Mouse (Mus musculus) midbrain, embryonic 15.5 days (tissue): Measurements from ENCODE around the gene Art3. TPM values are rescaled to one million over a fixed set of nuclear protein-coding genes. Genes with fewer than 3 reads are reported as not detected.
"Not testable (repeated sequence)": the region's sequence is repeated elsewhere in the genome, so short reads cannot be mapped to it uniquely, and the experiment has no call there.

Experiments used
- ATAC-seq: fragments of 200-750 bp; cut with Nextera tagmentation; replicated peaks from 2 replicates; pipeline ENCODE4 v1.8.0; 2017; ENCODE audit warnings: moderate TSS enrichment
- H3K27ac ChIP-seq: fragments of 300-500 bp; sonication (generic); 2 replicates; pipeline ENCODE4 v1.5.1; 2015; ENCODE audit warnings: mild to moderate bottlenecking, inconsistent platforms
- H3K27me3 ChIP-seq: fragments of 300-500 bp; sonication (generic); replicated peaks from 2 replicates; pipeline ENCODE4 v1.6.1; 2015; ENCODE audit warnings: inconsistent platforms
- H3K36me3 ChIP-seq: fragments of 300-500 bp; sonication (generic); replicated peaks from 2 replicates; pipeline ENCODE4 v1.6.1; 2015; ENCODE audit warnings: inconsistent platforms
- H3K4me1 ChIP-seq: fragments of 300-500 bp; sonication (generic); 2 replicates; pipeline ENCODE4 v1.6.1; 2015; ENCODE audit warnings: inconsistent platforms
- H3K4me2 ChIP-seq: fragments of 300-500 bp; sonication (generic); 2 replicates; pipeline ENCODE4 v1.6.1; 2015; ENCODE audit warnings: inconsistent platforms, mild to moderate bottlenecking, moderate library complexity
- H3K4me3 ChIP-seq: fragments of 300-500 bp; sonication (generic); 2 replicates; pipeline ENCODE4 v1.5.1; 2015; ENCODE audit warnings: mild to moderate bottlenecking, inconsistent platforms
- H3K9ac ChIP-seq: fragments of 300-500 bp; sonication (generic); 2 replicates; pipeline ENCODE4 v1.6.1; 2015; ENCODE audit warnings: mild to moderate bottlenecking, inconsistent platforms
- H3K9me3 ChIP-seq: fragments of 300-500 bp; sonication (generic); 2 replicates; pipeline ENCODE4 v1.6.1; 2016; ENCODE audit warnings: inconsistent platforms
- WGBS: fragments of 180-500 bp; shearing (Covaris S2); methylation state at CpG from one replicate; pipeline ENCODE4 v1.1.7; 2015; ENCODE audit warnings: mixed read lengths; 5-methylcytosine and 5-hydroxymethylcytosine counted together
- polyA plus RNA-seq: library from polyadenylated mRNA; unstranded; fragments of >200 nt; fragmentation: Nextera tagmentation; extraction: Ambion mirVana; gene quantifications from 2 replicates; pipeline ENCODE4 v1.2.1, GENCODE M21; 2015

Art3 gene
- polyA plus RNA-seq, 1 experiment from 2014 or later: 5.5 TPM

DNA sequence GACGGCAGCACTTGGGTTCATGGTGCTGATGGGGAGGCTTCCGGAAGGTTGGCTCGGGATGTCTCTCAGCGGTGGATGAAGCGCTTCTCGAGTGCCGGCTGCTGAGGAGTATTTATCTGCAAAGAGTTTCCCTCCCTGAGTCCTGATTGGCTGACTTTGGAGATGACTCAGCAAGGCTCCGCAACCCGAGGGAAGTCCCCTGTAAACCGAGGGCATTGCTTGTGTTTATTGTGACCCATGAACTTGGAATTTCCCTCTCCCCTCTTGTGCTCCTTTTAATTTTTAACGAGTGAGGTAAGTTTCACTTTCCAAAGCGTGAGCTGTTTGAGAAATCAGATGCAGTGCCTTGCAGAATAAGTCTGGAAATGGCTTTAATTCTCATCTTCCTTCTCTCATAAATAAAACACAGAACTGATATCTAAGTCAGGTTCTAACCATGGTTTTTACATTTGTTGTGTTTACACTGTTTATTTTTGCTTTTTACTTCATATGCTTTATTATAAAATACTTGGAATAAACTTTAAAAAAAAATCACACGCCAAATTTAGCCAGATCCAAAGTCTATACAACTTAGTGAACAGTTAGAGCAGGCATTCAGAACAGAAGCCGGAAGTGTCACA is 17.3 kb downstream of the Art3 start, which contains the start of gene Cxcl10:
Gene Cxcl10 (minus strand): TSS at position 96 of the 620 bp plus-strand sequence.
- H3K27me3 ChIP-seq: no peaks in the 10 kb centered on the region
- no peaks in the 10 kb centered on the region for H3K36me3 ChIP-seq
- peak within 1 kb of the TSS; percentile 50 for H3K4me2 ChIP-seq
- peak; percentile 52; the same call in 1 of the 2 replicates for ATAC-seq
- no peak within 1 kb of the TSS for H3K9ac ChIP-seq
- H3K4me3 ChIP-seq: peak within 1 kb of the TSS; percentile 20
- WGBS: 22% methylated on average over 14 of the region's 14 CpGs
- H3K9me3 ChIP-seq: no peaks in the 10 kb centered on the region
- no peak within 1 kb of the TSS for H3K27ac ChIP-seq
- H3K4me1 ChIP-seq: peaks cover 6% of the 10 kb centered on the region; the same call in 1 of the 2 replicates

DNA sequence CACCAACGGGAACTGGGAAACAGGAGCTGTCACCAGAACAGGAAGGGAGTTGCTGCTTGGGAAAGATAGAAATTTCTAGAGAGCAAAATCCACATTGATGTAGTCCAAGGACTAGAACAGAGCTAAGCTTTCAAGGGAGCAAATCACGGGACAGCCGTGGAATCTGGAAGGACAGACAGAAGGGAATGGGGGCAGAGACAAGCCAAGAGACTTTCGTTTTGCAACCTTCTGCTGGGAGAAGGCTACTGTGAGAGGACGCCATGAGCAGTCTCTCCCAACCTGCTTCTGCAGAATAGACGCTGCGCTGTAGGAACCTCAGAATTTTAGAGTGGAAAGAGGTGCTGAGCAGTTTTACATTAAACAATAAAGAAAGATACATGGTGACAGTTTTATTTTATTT is 18.1 kb downstream of the Art3 start:
- ATAC-seq: no peak
- WGBS: 79% methylated on average over 7 of the region's 7 CpGs
- no peak overlapping the region for H3K9ac ChIP-seq
- peaks cover 6% of the 10 kb centered on the region; the same call in 1 of the 2 replicates for H3K4me1 ChIP-seq
- H3K9me3 ChIP-seq: no peaks in the 10 kb centered on the region
- H3K27ac ChIP-seq: no peak overlapping the region
- H3K4me2 ChIP-seq: no peak overlapping the region
- no peak overlapping the region for H3K4me3 ChIP-seq
- no peaks in the 10 kb centered on the region for H3K36me3 ChIP-seq
- H3K27me3 ChIP-seq: no peaks in the 10 kb centered on the region

DNA sequence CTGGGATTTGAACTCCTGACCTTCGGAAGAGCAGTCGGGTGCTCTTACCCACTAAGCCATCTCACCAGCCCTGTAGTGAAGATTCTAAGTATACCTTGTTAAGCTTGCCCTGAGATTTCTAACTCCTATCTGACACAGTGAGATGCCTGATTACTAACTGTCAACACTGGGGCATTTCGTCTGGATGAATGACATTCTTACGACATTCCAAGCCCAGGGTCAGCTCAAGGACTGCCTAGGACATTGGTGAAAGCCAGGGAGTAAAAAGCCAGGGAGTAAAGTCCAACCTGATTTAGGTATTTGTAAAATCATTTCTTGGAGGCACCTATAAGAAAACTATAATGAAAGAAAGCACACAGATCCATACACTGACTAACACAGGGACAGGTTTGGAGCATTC is 21.1 kb downstream of the Art3 start:
- H3K36me3 ChIP-seq, H3K27ac ChIP-seq, H3K4me1 ChIP-seq, H3K9me3 ChIP-seq, H3K9ac ChIP-seq, ATAC-seq, H3K27me3 ChIP-seq, H3K4me2 ChIP-seq, H3K4me3 ChIP-seq: not testable (repeated sequence)
- WGBS: 82% methylated on average over 4 of the region's 4 CpGs

DNA sequence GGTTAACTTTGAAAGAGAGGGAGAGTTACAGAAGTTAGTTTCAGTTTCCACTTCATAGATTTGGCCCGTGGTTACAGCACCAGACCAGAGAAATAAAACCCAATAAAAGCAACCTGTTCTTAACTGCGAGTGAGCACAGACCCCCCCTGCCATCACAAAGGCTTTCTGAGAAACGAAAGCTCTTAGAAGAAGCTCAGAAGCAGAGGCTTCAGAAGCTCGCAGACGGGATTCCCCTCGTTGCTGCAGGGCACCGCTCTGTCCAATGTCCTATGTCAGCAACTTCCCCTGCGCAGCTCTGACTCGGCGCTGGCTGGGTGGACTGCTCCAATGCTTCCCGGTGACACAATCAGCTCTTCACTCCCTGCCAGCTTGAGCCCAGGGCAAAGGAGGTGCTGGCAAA is 21.9 kb downstream of the Art3 start:
- peak overlapping the region; percentile 3; the same call in 1 of the 2 replicates for H3K4me2 ChIP-seq
- H3K9me3 ChIP-seq: no peaks in the 10 kb centered on the region
- ATAC-seq: no peak
- H3K27ac ChIP-seq: no peak overlapping the region
- H3K4me3 ChIP-seq: no peak overlapping the region
- H3K9ac ChIP-seq: no peak overlapping the region
- no peaks in the 10 kb centered on the region for H3K27me3 ChIP-seq
- H3K4me1 ChIP-seq: peaks cover 5% of the 10 kb centered on the region; the same call in 1 of the 2 replicates
- H3K36me3 ChIP-seq: no peaks in the 10 kb centered on the region
- 59% methylated on average over 11 of the region's 11 CpGs for WGBS

DNA sequence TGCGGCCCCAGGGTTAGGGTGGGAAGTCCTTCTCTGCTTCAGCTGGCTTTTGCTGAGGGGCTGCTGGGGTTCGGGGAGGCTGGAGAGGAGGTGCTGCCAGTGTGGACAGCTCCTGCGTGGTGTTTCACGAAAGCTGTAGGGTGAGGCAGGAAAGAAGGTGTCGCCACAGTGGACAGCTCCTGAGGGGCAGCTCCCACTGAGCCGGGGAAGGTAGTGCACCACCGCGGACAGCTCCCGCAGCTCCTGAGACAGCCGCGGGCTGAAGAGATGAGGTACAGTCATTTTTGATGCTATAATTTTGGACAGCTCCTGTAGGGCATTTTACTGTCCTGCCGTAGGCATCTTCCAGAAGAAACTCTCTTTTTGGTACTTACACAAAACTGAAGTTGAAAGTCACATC is 26.4 kb downstream of the Art3 start:
- Histone ChIP-seq H3K27me3 (no peaks in the 10 kb centered on the region), H3K27ac (no peak overlapping the region), H3K36me3 (no peaks in the 10 kb centered on the region), H3K4me2 (no peak overlapping the region), H3K4me1 (peaks cover under 1% of the 10 kb centered on the region; the same call in 1 of the 2 replicates), H3K4me3 (no peak overlapping the region), H3K9ac (no peak overlapping the region), H3K9me3 (no peaks in the 10 kb centered on the region)
- WGBS: 58% methylated on average over 11 of the region's 12 CpGs
- no peak for ATAC-seq

DNA sequence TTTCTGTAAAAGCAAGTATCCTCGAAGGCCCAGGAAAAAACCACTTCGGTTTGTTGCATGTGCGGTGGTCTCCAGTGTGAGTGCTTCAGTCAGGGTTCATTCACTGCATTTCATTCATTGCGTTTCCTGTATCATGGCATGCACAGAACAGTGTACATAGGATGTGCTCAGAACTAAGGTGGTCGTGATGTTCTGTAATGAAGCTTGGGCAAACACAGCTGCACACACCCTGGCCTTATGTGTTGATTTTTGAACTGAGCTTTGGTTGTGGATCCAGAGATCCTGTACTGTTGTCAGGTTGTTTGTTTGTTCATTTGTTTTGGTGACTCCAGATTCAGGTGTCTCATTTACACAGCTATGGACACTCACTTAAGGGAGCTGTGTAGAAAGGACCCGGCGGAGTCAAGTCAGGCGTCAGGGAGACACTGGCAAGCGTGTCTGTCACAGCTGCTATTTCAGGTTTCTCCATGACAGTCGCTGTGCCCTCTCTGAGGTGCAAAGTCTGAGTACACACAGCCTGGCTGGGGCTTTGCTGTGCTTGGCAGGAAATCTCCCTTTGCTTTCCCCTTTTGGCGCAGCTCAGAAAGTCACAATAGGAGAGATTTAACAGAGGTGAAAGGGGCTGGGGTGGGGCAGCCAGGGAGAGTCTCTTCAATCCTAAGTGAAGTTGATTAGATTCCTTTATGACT is 27.3 kb downstream of the Art3 start:
- Histone ChIP-seq H3K4me1 (peaks cover 3% of the 10 kb centered on the region; the same call in 1 of the 2 replicates), H3K4me2 (no peak overlapping the region), H3K9ac (no peak overlapping the region), H3K4me3 (no peak overlapping the region), H3K27ac (no peak overlapping the region), H3K27me3 (no peaks in the 10 kb centered on the region), H3K9me3 (no peaks in the 10 kb centered on the region), H3K36me3 (no peaks in the 10 kb centered on the region)
- WGBS: 77% methylated on average over 11 of the region's 11 CpGs
- no peak for ATAC-seq

DNA sequence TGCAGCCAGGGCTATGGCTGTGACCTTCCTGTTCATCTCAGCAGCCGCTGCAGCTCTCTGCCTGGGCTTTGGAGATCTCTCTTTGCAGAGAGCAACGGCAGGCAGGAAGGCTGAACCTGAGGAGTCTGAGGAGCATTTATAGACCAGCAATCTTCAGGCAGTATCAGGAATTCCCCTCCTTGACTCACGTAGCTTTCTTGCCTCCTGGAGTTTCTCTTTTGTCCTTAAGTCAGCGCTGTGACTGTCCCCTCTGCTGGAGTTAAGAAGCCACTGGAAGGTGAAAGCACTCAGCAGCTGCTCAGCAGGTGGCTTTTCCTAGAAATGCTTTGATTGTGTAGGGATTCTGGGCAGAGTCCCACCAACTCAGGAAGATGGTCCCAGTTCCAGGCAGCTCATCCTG is 31.6 kb downstream of the Art3 start:
- 4% methylated on average over 4 of the region's 4 CpGs for WGBS
- Histone ChIP-seq H3K4me3 (no peak overlapping the region), H3K4me1 (peaks cover 3% of the 10 kb centered on the region; the same call in 1 of the 2 replicates), H3K36me3 (no peaks in the 10 kb centered on the region), H3K27ac (no peak overlapping the region), H3K4me2 (no peak overlapping the region), H3K27me3 (no peaks in the 10 kb centered on the region), H3K9ac (no peak overlapping the region), H3K9me3 (no peaks in the 10 kb centered on the region)
- ATAC-seq: no peak

DNA sequence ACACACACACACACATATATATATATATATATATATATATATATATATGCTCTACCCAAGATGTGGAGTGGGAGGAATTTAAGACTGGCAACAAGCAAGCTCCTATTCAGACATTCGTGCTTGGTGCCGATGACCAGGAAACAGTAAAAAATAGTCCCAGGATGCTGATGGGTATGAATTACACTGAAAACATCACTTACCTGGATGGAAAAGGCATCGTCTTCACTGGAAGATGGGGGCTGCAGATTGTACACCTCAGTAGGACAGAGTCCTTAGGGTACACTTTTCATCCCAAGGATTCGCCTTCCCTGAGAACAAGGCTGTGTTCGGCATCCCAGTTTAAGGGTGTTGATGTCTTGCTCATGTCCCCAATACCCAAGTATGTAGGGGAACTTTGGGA is 32.4 kb downstream of the Art3 start:
- Histone ChIP-seq H3K9me3 (no peaks in the 10 kb centered on the region), H3K27ac (no peak overlapping the region), H3K9ac (no peak overlapping the region), H3K4me2 (no peak overlapping the region), H3K27me3 (no peaks in the 10 kb centered on the region), H3K36me3 (no peaks in the 10 kb centered on the region), H3K4me3 (no peak overlapping the region), H3K4me1 (peaks cover 3% of the 10 kb centered on the region; the same call in 1 of the 2 replicates)
- ATAC-seq: no peak
- WGBS: 96% methylated on average over 5 of the region's 5 CpGs

DNA sequence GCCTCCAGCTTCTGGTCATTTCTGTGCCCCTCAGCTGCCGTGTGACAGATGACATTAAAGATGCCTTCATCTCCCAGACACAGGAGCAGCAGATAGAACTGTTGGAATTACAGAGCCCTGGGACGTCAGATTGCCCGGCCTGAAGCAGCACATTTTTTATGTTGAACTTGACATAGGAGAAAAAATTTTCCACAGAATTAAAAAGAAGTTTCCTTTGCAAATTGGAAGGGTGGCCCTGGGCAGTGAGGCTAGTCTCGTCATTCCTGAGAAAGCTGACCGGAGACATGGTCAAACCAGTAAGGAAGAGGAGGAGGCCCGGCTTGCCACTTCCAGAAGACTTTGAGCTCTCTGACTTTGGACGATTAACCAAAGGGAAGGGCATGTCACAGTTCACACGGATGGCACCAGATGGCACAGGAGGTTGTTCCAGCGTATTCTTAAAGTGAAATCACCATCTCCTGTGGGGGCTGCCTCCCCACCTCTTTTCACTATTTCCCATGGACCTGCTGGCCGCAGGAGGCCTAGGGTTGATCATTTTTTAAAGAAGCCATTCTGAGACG is 33.6 kb downstream of the Art3 start:
- Histone ChIP-seq H3K27ac (no peak overlapping the region), H3K27me3 (no peaks in the 10 kb centered on the region), H3K36me3 (no peaks in the 10 kb centered on the region), H3K4me1 (peaks cover 3% of the 10 kb centered on the region; the same call in 1 of the 2 replicates), H3K9me3 (no peaks in the 10 kb centered on the region), H3K4me2 (no peak overlapping the region), H3K9ac (no peak overlapping the region), H3K4me3 (no peak overlapping the region)
- WGBS: 78% methylated on average over 11 of the region's 11 CpGs
- ATAC-seq: no peak

DNA sequence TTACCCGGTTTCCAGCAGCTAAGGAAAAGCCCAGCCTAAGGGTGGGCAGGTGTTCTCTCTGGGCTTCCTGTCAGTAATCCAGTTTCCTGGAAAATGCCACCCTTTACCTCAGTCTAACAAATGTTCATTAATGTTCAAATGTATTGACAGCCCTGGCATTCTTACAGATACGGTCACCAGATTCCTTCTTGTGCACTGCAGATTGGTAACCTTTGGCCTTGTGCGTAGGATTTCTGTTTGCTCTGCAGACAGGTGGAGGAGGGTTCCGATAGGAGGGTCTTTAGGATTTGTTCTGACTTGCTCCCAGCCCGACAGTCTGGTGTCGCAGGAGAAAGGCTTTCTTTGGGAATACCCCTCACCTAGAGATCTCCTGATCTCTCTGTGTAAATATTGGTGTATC is 34.9 kb downstream of the Art3 start:
- no peak for ATAC-seq
- Histone ChIP-seq H3K27ac (no peak overlapping the region), H3K9ac (no peak overlapping the region), H3K27me3 (no peaks in the 10 kb centered on the region), H3K4me2 (no peak overlapping the region), H3K4me3 (no peak overlapping the region), H3K36me3 (no peaks in the 10 kb centered on the region), H3K9me3 (no peaks in the 10 kb centered on the region), H3K4me1 (peaks cover 3% of the 10 kb centered on the region; the same call in 1 of the 2 replicates)
- WGBS: 79% methylated on average over 6 of the region's 6 CpGs

DNA sequence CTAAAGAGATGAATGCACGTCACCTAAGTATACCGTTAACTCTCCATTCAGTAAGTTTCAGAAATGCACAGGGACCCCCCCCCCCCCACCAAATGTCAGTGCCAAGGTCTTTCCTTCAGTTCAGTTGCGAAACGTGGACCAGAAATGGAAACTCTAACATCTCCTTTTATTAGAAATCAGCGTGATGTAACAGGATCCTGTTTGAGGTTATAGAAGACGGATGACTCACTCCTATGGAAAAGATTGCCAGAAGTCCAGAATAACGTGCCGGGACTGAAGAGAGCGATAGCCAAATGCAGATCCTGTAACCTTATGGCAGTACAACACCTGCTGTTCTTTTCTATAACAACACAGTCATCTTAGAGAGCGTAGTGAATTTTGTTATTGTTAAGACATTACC is 36.8 kb downstream of the Art3 start:
- no peaks in the 10 kb centered on the region for H3K9me3 ChIP-seq
- H3K4me2 ChIP-seq: no peak overlapping the region
- no peak overlapping the region for H3K27ac ChIP-seq
- no peaks in the 10 kb centered on the region for H3K27me3 ChIP-seq
- H3K4me3 ChIP-seq: no peak overlapping the region
- H3K36me3 ChIP-seq: no peaks in the 10 kb centered on the region
- H3K9ac ChIP-seq: no peak overlapping the region
- ATAC-seq: no peak
- WGBS: 85% methylated on average over 10 of the region's 10 CpGs
- no peaks in the 10 kb centered on the region for H3K4me1 ChIP-seq

DNA sequence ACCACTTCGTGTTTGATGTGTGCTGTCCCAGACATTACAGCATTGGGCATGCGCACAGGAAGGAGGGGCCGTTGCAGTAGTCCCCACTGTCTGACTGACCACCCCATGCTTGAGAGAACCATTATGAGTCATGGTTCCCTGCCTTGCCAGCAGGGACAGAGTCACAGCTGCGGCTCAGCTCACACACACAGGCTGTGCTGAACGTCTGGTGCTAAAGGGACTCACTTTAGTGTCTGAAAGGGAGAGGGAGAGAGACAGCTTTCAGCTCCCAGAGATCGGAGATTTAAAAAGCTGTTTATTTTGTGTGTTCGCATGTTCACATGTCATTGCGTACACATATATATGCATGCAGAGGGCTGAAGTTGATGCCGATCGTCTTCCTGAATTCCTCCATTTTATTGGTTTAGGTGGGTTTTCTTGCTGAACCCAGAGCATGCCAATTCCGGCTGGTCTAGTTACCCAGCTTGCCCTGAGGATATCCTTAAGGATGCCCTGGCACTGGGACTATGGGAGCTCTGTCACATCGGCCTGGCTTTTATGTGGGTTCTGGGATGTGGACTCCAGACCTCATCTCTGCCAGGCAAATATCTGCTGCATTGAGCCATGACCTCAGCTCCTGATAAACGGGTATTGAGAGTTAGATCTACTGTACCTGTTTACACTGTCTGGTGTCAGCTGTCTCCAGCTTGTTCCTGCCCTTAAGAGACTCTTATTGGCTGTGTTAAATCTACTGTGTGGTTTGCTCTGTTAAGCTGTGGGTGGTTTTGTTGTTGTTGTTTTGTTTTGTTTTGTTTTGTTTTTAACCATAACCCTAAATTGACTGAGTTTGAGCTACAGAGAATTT is 37.7 kb downstream of the Art3 start:
- H3K4me1 ChIP-seq: no peaks in the 10 kb centered on the region
- ATAC-seq: peak; percentile 65; the same call in 1 of the 2 replicates
- WGBS: 66% methylated on average over 13 of the region's 13 CpGs
- H3K9ac ChIP-seq: no peak overlapping the region
- no peak overlapping the region for H3K4me2 ChIP-seq
- no peaks in the 10 kb centered on the region for H3K9me3 ChIP-seq
- no peaks in the 10 kb centered on the region for H3K36me3 ChIP-seq
- no peaks in the 10 kb centered on the region for H3K27me3 ChIP-seq
- H3K27ac ChIP-seq: no peak overlapping the region
- H3K4me3 ChIP-seq: no peak overlapping the region
